Mouse (Mus musculus): ENCODE data around the gene Npas3. TPM values are rescaled to one million over a fixed set of nuclear protein-coding genes. Genes with fewer than 3 reads are reported as not detected.

Npas3 gene
- polyA plus RNA-seq, 1 experiment from 2014 or later, result 31.3 TPM

DNA sequence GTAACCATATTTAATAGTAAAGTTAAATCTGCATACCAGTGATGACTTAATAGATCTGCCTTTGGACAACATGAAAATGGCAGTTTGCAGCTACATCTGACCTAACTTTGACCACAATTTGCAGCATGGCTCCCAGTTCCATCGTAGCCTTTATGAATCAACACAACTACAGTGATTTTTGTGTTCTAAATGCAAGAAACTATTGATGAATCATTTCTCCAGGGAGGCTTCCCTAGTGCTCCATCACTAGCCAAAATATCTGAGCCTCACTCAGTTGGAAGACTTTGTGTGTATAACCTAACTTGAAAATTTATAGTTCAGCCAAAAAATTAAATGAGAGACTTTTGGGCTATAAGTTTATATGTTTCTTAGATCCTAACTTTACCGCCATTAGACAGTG, 177.5 kb downstream of the Npas3 start:
- Histone ChIP-seq H3K9me3 (no peaks in the 10 kb centered on the region), H3K27me3 (replicated peaks) (no peaks in the 10 kb centered on the region), H3K9ac (no peak overlapping the region), H3K4me2 (no peak overlapping the region), H3K36me3 (replicated peaks) (no peaks in the 10 kb centered on the region), H3K4me3 (no peak overlapping the region), H3K27ac (no peak overlapping the region), H3K4me1 (peaks cover 20% of the 10 kb centered on the region)
- no peak for ATAC-seq (replicated peaks)
- WGBS, result 96% methylated on average over 2 of the region's 2 CpGs

DNA sequence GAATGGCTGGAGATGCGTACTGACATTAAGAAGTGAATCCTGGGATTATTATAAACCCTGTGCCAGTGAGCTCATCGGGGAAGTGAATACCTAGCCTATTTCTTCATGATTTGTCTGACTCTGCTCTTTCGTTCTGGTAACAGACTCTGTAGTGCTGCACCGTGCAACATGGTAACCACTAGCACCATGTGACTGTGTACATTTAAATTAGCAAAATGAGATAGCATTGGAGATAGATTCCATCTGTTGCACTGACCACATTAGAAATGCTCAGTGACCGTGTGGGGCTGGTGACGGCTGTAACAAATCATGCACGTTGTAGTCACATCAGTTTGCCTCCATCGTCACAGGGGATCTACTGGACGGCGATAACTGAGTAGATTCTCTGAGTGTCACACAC, 178.7 kb downstream of the Npas3 start:
- no peaks in the 10 kb centered on the region for H3K36me3 ChIP-seq (replicated peaks)
- H3K4me1 ChIP-seq, result peaks cover 13% of the 10 kb centered on the region
- no peak overlapping the region for H3K9ac ChIP-seq
- no peaks in the 10 kb centered on the region for H3K9me3 ChIP-seq
- ATAC-seq (replicated peaks), result no peak
- H3K4me3 ChIP-seq, result no peak overlapping the region
- H3K4me2 ChIP-seq, result no peak overlapping the region
- 65% methylated on average over 10 of the region's 10 CpGs for WGBS
- H3K27ac ChIP-seq, result no peak overlapping the region
- H3K27me3 ChIP-seq (replicated peaks), result no peaks in the 10 kb centered on the region

DNA sequence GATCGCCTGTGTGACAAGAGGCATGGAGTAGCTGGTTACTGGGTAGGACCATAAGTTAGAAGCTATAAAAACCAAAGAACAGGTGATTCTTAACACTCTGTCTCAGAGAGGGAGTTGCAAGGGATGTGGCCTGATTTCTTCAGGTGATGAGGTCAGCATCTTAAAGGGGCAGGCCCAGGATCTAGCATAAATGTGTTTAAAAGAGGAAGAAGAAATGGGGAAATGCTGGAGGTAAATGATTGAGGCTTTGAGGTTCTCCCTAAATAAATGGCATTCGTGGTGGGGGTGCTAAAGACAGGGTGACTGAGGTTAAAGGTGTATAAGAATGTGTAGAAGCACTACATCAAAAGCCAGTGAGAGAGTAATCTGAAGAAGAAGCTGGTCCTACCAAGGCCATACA, 193.6 kb downstream of the Npas3 start:
- Histone ChIP-seq H3K36me3 (replicated peaks) (no peaks in the 10 kb centered on the region), H3K4me1 (peaks cover 12% of the 10 kb centered on the region), H3K4me2 (no peak overlapping the region), H3K9ac (no peak overlapping the region), H3K4me3 (no peak overlapping the region), H3K9me3 (no peaks in the 10 kb centered on the region), H3K27ac (no peak overlapping the region), H3K27me3 (replicated peaks) (no peaks in the 10 kb centered on the region)
- no peak for ATAC-seq (replicated peaks)
- WGBS, result 90% methylated on average over 2 of the region's 2 CpGs

DNA sequence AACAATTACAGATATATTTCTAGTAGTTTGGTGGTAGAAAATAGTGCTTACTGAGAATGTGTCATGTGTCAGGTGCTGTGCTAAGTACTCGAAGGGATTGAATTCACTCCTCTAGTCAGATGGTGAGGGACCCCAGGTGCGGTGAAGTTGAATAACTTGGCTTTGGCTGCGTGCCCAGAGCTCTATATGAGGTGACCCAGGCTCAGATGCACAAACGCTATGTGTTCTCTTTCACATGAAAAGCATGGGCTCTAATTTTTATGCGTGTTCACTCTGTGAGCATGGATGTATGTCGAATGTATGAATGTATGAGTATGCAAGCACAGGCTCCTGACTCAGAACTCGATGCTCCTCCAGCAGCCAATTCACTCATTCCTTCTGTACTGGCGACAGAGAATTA, 199.0 kb downstream of the Npas3 start:
- H3K9ac ChIP-seq, result no peak overlapping the region
- no peaks in the 10 kb centered on the region for H3K27me3 ChIP-seq (replicated peaks)
- peaks cover 20% of the 10 kb centered on the region for H3K4me1 ChIP-seq
- no peak overlapping the region for H3K4me2 ChIP-seq
- no peak overlapping the region for H3K27ac ChIP-seq
- 28% methylated on average over 8 of the region's 8 CpGs for WGBS
- H3K4me3 ChIP-seq, result no peak overlapping the region
- no peak for ATAC-seq (replicated peaks)
- no peaks in the 10 kb centered on the region for H3K9me3 ChIP-seq
- H3K36me3 ChIP-seq (replicated peaks), result no peaks in the 10 kb centered on the region

DNA sequence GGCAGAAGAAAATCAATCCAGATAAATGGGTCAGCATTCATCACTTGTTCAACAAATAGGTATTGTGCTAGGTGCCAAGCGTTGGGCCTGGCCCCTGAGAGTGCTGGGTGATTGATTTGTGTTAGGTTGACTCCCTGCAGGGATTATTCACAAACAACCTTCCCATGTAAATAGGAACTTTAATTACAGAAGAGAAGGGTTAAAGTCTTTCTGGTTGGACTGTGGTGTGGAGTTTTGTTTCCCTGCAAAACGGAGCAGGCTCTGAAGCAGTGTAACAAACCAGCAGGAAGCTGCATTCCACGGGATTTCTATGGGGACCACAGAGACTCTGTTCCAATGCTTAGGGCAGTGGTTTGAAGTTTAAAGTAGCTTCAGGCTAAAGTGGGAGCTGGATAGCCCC, 199.6 kb downstream of the Npas3 start:
- Histone ChIP-seq H3K9ac (no peak overlapping the region), H3K4me2 (no peak overlapping the region), H3K9me3 (no peaks in the 10 kb centered on the region), H3K27me3 (replicated peaks) (no peaks in the 10 kb centered on the region), H3K27ac (no peak overlapping the region; the same call in 1 of the 2 replicates), H3K36me3 (replicated peaks) (no peaks in the 10 kb centered on the region), H3K4me3 (no peak overlapping the region), H3K4me1 (peaks cover 20% of the 10 kb centered on the region)
- ATAC-seq (replicated peaks), result no peak
- WGBS, result 9% methylated on average over 3 of the region's 3 CpGs

DNA sequence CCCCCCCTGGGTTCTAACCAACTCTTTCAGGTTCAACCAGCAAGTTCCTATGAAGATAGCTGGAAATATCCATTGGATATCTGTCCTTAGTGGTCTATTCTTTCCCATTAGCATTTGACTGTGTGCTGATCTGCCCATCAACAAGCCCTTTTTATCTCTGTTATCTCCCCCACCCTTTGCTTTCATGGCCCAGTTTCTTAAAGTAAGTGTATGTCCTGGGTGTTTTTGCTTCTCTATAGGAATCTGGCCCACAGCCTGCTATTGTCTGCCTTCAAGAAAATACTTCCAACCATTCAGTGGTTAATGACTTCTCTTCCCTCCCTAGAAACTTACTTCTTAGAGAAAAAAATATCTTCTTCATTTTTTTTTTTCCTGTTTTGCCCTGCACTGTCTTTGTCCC, 219.1 kb downstream of the Npas3 start:
- no peak for ATAC-seq (replicated peaks)
- Histone ChIP-seq H3K36me3 (replicated peaks) (no peaks in the 10 kb centered on the region), H3K9me3 (no peaks in the 10 kb centered on the region)

DNA sequence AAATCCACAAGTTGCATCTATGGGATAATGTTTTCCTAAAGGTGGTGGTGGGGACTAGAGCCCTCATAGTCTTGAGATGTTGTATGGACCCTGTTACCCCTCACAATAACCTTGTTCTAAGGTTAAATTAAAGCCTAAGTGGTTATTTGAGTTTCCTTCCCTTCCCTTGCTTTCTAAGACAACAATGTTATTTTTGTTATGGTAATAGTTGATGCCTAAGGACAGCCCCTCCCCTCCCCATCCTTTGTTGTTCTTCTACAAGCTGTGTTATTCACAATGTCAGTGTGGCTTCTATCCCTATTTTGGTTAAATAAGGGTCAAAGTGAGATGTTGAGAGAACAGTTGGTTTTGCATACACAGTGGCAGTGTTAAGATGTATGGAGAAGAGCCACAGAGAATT, 226.0 kb downstream of the Npas3 start:
- ATAC-seq (replicated peaks), result no peak
- Histone ChIP-seq H3K27ac (no peak overlapping the region), H3K4me1 (no peaks in the 10 kb centered on the region), H3K9me3 (no peaks in the 10 kb centered on the region), H3K36me3 (replicated peaks) (no peaks in the 10 kb centered on the region), H3K27me3 (replicated peaks) (no peaks in the 10 kb centered on the region), H3K4me2 (no peak overlapping the region), H3K4me3 (no peak overlapping the region), H3K9ac (no peak overlapping the region)

More for the DNA sequence above, 219.1 kb downstream of the Npas3 start:
- no peak overlapping the region for H3K4me2 ChIP-seq
- H3K27me3 ChIP-seq (replicated peaks), result no peaks in the 10 kb centered on the region
- no peaks in the 10 kb centered on the region for H3K4me1 ChIP-seq
- H3K27ac ChIP-seq, result no peak overlapping the region
- H3K4me3 ChIP-seq, result no peak overlapping the region
- no peak overlapping the region for H3K9ac ChIP-seq

DNA sequence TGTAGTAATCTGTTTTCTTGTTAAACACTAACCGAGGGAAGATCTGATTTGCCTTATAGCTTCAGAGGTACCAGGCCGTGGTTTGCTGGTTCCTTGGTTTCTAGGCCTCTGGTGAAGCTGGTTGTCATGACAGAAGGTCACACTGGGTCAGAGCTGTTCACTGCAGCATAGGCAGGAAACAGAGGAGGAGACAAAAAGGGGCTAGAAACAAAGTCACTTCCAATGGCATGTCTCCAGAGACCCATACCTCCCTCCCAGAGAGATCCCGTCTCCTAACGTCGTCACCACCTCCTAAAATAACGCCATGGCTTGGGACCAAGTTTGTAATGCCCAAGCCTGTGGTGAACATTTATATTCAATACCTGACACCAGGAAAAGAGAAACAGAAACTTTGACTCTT, 236.4 kb downstream of the Npas3 start:
- no peak for ATAC-seq (replicated peaks)
- H3K9me3 ChIP-seq, result no peaks in the 10 kb centered on the region
- no peaks in the 10 kb centered on the region for H3K36me3 ChIP-seq (replicated peaks)
- 83% methylated on average over 6 of the region's 6 CpGs for WGBS
- no peak overlapping the region for H3K4me3 ChIP-seq
- H3K9ac ChIP-seq, result no peak overlapping the region
- H3K27ac ChIP-seq, result no peak overlapping the region
- no peaks in the 10 kb centered on the region for H3K27me3 ChIP-seq (replicated peaks)
- H3K4me2 ChIP-seq, result no peak overlapping the region
- H3K4me1 ChIP-seq, result no peaks in the 10 kb centered on the region

DNA sequence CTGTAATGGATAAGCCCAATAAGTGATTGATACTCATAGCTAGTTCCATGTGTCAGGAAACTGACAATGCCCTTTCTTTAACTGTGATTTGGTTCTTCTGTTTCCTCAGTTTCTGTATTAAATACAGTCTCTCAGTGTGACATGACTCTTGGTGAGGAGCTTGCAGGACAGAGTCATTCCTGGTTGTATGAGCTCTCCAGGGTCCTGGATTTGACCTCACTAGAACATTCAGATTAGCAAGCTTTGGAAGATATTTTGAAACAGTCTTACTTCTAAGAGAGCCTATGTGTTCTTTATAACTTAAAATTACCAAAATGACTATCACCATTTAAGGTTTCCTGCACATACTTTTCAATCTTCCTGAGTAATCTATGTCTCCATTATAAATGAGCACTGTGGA, 247.9 kb downstream of the Npas3 start:
- ATAC-seq (replicated peaks), result no peak
- Histone ChIP-seq H3K36me3 (replicated peaks) (no peaks in the 10 kb centered on the region), H3K4me2 (no peak overlapping the region), H3K27ac (no peak overlapping the region), H3K9me3 (no peaks in the 10 kb centered on the region), H3K9ac (no peak overlapping the region), H3K27me3 (replicated peaks) (no peaks in the 10 kb centered on the region), H3K4me3 (no peak overlapping the region), H3K4me1 (peaks cover 6% of the 10 kb centered on the region; the same call in 1 of the 2 replicates)

DNA sequence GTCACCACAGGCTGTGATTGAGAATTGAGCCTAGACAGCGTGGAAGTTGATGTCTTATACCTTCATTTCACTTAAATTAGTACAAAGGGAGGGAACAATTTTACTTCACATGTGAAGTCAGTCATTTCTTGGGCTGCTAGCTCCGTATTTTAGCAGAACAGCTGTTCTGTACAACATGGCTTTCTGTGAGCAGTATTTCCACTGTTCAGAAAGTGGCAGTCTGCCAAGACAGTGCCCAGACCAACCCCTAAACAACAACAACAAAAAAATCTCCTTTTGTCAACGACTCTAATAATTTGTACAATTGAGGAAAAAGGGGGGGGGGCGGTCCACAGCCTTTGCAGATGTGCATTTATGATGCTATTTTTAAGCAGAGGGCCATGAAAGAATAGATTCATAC, 266.4 kb downstream of the Npas3 start:
- H3K9ac ChIP-seq, result no peak overlapping the region
- 61% methylated on average over 4 of the region's 4 CpGs for WGBS
- ATAC-seq (replicated peaks), result no peak
- H3K27me3 ChIP-seq (replicated peaks), result no peaks in the 10 kb centered on the region
- H3K4me3 ChIP-seq, result no peak overlapping the region
- no peaks in the 10 kb centered on the region for H3K36me3 ChIP-seq (replicated peaks)
- no peaks in the 10 kb centered on the region for H3K4me1 ChIP-seq
- no peak overlapping the region for H3K27ac ChIP-seq
- no peaks in the 10 kb centered on the region for H3K9me3 ChIP-seq
- no peak overlapping the region for H3K4me2 ChIP-seq

DNA sequence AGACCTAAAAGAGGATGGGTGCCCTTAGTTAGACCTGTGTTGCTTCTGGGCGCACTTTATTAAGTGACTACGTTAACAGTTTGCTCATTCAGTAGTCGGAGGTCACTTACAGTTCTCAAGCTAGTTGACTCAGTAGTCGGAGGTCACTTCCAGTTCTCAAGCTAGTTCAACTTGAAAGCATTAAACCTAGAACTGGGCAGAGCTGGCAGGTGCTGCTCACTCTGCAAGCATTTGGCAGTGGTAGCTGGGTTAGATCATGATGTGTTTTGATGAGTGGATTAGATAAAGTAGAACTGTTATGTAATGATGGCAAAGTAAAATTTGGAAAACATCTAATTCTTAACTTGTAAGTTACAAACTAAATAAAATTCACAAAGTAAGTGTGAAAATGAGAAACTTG, 271.1 kb downstream of the Npas3 start:
- no peaks in the 10 kb centered on the region for H3K4me1 ChIP-seq
- H3K9ac ChIP-seq, result no peak overlapping the region
- H3K4me2 ChIP-seq, result no peak overlapping the region
- no peaks in the 10 kb centered on the region for H3K9me3 ChIP-seq
- no peaks in the 10 kb centered on the region for H3K36me3 ChIP-seq (replicated peaks)
- ATAC-seq (replicated peaks), result no peak
- H3K27ac ChIP-seq, result no peak overlapping the region
- no peak overlapping the region for H3K4me3 ChIP-seq
- H3K27me3 ChIP-seq (replicated peaks), result no peaks in the 10 kb centered on the region
- WGBS, result 89% methylated on average over 4 of the region's 4 CpGs

DNA sequence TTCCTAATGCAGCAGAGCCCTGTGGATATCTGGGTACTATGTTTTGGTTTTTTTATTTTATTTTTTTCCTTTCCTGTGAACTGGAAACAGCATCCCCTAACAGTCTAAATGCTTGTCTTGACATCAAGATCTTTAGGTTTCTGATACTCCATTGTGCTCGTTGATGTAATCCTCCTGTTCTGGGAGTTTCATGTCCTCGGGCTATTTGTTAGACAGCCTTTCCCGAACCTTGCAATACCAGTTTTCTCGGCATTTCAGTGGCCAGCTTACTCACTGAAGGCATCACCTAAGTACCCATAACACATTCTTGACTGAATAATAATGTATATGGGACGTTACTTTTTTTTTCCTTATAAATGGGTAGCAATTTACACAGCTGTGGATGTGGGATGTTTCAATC, 274.2 kb downstream of the Npas3 start:
- Histone ChIP-seq H3K4me1 (peaks cover 5% of the 10 kb centered on the region), H3K4me2 (no peak overlapping the region), H3K9ac (no peak overlapping the region), H3K27ac (no peak overlapping the region), H3K9me3 (no peaks in the 10 kb centered on the region), H3K27me3 (replicated peaks) (no peaks in the 10 kb centered on the region), H3K36me3 (replicated peaks) (no peaks in the 10 kb centered on the region), H3K4me3 (no peak overlapping the region)
- ATAC-seq (replicated peaks), result no peak
- 47% methylated on average over 5 of the region's 5 CpGs for WGBS

DNA sequence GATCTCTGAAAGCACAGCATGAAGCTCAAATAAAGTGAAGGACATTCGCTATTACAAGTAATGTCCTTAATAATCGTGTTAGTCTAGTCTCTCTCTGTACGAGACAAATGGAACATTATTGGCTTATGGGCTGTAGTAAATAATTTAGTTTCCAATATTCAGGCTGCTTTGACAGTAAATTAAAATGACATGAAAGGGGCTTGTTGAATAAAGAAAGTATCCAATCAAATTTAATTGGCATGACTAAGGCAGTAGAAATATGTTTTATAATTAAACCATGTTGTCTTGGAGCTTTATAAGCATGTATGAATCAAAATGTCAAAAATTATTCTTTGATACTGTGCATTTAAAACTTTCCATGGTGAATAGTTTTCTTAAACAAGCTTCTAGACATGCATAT, 278.6 kb downstream of the Npas3 start:
- H3K4me3 ChIP-seq, result no peak overlapping the region
- no peak for ATAC-seq (replicated peaks)
- no peaks in the 10 kb centered on the region for H3K9me3 ChIP-seq
- H3K4me2 ChIP-seq, result no peak overlapping the region
- no peaks in the 10 kb centered on the region for H3K36me3 ChIP-seq (replicated peaks)
- H3K9ac ChIP-seq, result no peak overlapping the region
- peaks cover 5% of the 10 kb centered on the region for H3K4me1 ChIP-seq
- no peaks in the 10 kb centered on the region for H3K27me3 ChIP-seq (replicated peaks)
- H3K27ac ChIP-seq, result no peak overlapping the region
- 64% methylated on average over 3 of the region's 3 CpGs for WGBS

DNA sequence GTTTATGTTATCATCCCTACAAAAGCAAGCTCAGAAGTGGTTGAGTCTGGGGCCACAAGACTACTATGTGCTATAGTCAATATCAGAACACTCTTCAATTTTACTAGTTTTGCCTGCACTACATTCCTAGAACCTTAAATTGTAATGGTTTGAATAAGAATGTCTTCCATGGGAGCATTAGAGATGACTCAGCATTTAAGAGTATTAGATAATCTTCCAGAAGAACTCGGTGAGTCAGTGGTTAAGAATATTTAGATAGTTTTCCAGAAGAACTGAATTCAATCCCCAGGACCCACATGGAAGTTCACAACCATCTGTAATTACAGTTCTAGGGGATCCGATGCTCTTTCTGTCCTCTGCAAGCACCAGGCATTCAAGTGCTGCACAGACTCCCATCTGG, 280.9 kb downstream of the Npas3 start:
- Histone ChIP-seq H3K4me1 (peaks cover 5% of the 10 kb centered on the region), H3K9ac (no peak overlapping the region), H3K36me3 (replicated peaks) (no peaks in the 10 kb centered on the region), H3K4me2 (no peak overlapping the region), H3K27me3 (replicated peaks) (no peaks in the 10 kb centered on the region), H3K4me3 (no peak overlapping the region), H3K27ac (no peak overlapping the region), H3K9me3 (no peaks in the 10 kb centered on the region)
- no peak for ATAC-seq (replicated peaks)
- 94% methylated on average over 2 of the region's 2 CpGs for WGBS

All from midbrain, embryonic 15.5 days (tissue).